Mouse (Mus musculus) C2C12 (cell line): Measurements from ENCODE around the gene Vmn2r5.
"Not testable (repeated sequence)": the region's sequence is repeated elsewhere in the genome, so short reads cannot be mapped to it uniquely, and the experiment has no call there.

Experiments
- CTCF ChIP-seq: IDR thresholded peaks from one replicate; pipeline ENCODE4 v1.5.1; 2011; ENCODE audit not compliant: control insufficient read depth, insufficient read depth, insufficient read length
- MAX ChIP-seq: IDR thresholded peaks from one replicate; pipeline ENCODE4 v1.6.1; 2011; ENCODE audit warnings: mild to moderate bottlenecking, control low read depth
- MYOD1 ChIP-seq: IDR thresholded peaks from one replicate; pipeline ENCODE4 v1.6.1; 2011; ENCODE audit warnings: low read depth; ENCODE audit not compliant: control insufficient read depth, insufficient read length
- USF1 ChIP-seq: IDR thresholded peaks from one replicate; pipeline ENCODE4 v1.6.1; 2011; ENCODE audit warnings: low read depth, mild to moderate bottlenecking, control low read depth, moderate library complexity

DNA sequence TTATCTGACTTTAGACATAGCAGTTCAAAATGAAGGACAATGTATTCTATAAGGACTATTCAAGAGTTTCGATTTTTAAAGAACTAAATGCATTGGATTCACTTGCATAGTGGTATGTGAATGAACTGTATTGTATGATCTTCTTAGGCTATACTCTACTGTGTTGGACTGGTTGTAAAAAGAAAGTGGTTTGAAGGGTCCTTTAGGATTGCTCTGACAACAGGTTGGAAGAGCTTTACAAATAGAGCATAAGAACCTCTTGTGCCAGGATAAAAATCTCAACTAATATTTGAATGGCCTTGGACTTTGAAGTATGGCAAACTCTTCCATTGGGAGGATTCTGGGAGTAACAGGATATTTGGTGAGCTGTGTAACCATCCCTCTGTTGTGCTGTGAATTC lies 13.9 kb upstream of the Vmn2r5 start:
- not testable (repeated sequence) for TF ChIP-seq MAX, CTCF, USF1, MYOD1
